8 mouse cellular contexts compared by ENCODE assay signal in the genomic region with DNA sequence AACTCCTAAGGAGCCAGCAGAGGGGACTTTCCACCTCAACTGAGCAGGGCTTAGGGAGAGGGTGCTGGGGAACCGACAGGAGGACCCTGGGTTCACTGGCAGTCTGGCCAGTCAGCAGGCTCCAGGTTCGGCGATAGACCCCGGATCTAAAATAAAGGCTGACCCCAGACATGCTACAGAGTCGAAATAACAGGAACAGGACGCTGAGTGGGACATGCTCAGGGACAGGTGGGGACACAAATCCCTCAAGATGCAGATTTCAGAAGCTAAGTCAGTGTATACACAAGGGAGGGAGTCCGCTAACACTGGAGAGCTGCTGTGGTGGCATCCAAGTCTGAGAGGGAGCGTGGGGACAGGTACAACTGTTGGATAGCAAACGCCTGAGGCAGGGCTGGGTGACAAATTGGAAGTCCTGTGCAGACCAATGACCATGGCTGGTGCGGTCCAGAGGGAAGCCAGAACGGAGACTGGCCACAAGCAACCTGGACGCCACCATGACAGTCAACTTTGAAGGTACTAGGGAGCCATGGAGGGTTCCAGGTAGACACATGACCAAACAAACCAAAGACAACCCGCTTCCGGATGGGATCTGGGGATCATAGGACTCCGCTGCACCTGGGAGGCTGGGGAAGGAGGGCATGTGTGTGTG. TPM values are rescaled to one million over a fixed set of nuclear protein-coding genes. Genes with fewer than 3 reads are reported as not detected.
DNase-seq lines count a peak whose midpoint lies in the region; ATAC-seq and TF ChIP-seq lines count a peak whose summit lies in the region.

No protein-coding gene starts in this region.

- H3K36me3 ChIP-seq in lung, postnatal 0 days (ENCODE audit: insufficient read depth, low read length) = no peaks in the 10 kb centered on the region
- no peaks in the 10 kb centered on the region for H3K36me3 ChIP-seq in intestine, postnatal 0 days (ENCODE audit: control insufficient read depth, insufficient read depth)
- no peaks in the 10 kb centered on the region for H3K36me3 ChIP-seq in neural tube, embryonic 15.5 days

- peaks cover 18% of the 10 kb centered on the region for H3K27me3 ChIP-seq in lung, postnatal 0 days (replicated peaks; ENCODE audit: insufficient read depth, low read length)
- H3K27me3 ChIP-seq in intestine, postnatal 0 days (replicated peaks; ENCODE audit: control insufficient read depth, insufficient read depth, low read length) = peaks cover 16% of the 10 kb centered on the region
- peaks cover 18% of the 10 kb centered on the region for H3K27me3 ChIP-seq in neural tube, embryonic 15.5 days (replicated peaks)

- peak overlapping the region; percentile 55; the same call in 1 of the 2 replicates for H3K27ac ChIP-seq in lung, postnatal 0 days (ENCODE audit: low read length)
- 0 out of 2 replicates have a peak overlapping the region, but pooled peaks have one; percentile 76 for H3K27ac ChIP-seq in intestine, postnatal 0 days (ENCODE audit: low read depth, low read length)
- H3K27ac ChIP-seq in neural tube, embryonic 15.5 days (replicated peaks) = peak overlapping the region; percentile 95

- peak overlapping the region; percentile 88 for H3K4me2 ChIP-seq in lung, postnatal 0 days (replicated peaks; ENCODE audit: low read depth, low read length)
- peak overlapping the region; percentile 70 for H3K4me2 ChIP-seq in intestine, postnatal 0 days (replicated peaks; ENCODE audit: low read depth)
- peak overlapping the region; percentile 95 for H3K4me2 ChIP-seq in neural tube, embryonic 15.5 days

- no peak for TF ChIP-seq CTCF in lung, postnatal 0 days (IDR thresholded peaks at IDR 0.05)
- no peak for TF ChIP-seq CTCF in intestine, postnatal 0 days (IDR thresholded peaks at IDR 0.05; ENCODE audit: low read depth)

- peak overlapping the region; percentile 54; the same call in 1 of the 2 replicates for H3K4me3 ChIP-seq in lung, postnatal 0 days (ENCODE audit: low read depth, low read length)
- H3K4me3 ChIP-seq in intestine, postnatal 0 days (ENCODE audit: low read depth, low read length) = peak overlapping the region; percentile 43
- H3K4me3 ChIP-seq in neural tube, embryonic 15.5 days (replicated peaks) = peak overlapping the region; percentile 58

- H3K9me3 ChIP-seq in lung, postnatal 0 days (ENCODE audit: low read length) = no peaks in the 10 kb centered on the region
- H3K9me3 ChIP-seq in intestine, postnatal 0 days (ENCODE audit: control insufficient read depth) = no peaks in the 10 kb centered on the region
- H3K9me3 ChIP-seq in neural tube, embryonic 15.5 days (replicated peaks) = no peaks in the 10 kb centered on the region

- no peak for ATAC-seq in lung, postnatal 0 days
- no peak for ATAC-seq in intestine, postnatal 0 days
- ATAC-seq in neural tube, embryonic 15.5 days (ENCODE audit: low FRiP score) = no peak

- no peak for TF ChIP-seq EP300 in lung, postnatal 0 days (IDR thresholded peaks at IDR 0.05)

- peaks cover 2% of the 10 kb centered on the region; the same call in 1 of the 2 replicates for H3K4me1 ChIP-seq in lung, postnatal 0 days (ENCODE audit: insufficient read depth, low read depth, low read length)
- no peaks in the 10 kb centered on the region for H3K4me1 ChIP-seq in intestine, postnatal 0 days (replicated peaks; ENCODE audit: control insufficient read depth, insufficient read depth, low read length)
- peaks cover 52% of the 10 kb centered on the region for H3K4me1 ChIP-seq in neural tube, embryonic 15.5 days

- H3K9ac ChIP-seq in lung, postnatal 0 days (replicated peaks; ENCODE audit: low read depth) = no peak overlapping the region
- H3K9ac ChIP-seq in intestine, postnatal 0 days (ENCODE audit: low read depth, low read length) = 0 out of 2 replicates have a peak overlapping the region, but pooled peaks have one; percentile 50
- peak overlapping the region; percentile 83 for H3K9ac ChIP-seq in neural tube, embryonic 15.5 days (replicated peaks)

- peak; percentile 47 for DNase-seq in cerebellum, adult 11-12 months
- no peak for DNase-seq in cerebellum, postnatal 36 days
- DNase-seq in lung, postnatal 0 days (ENCODE audit: low spot score) = no peak
- no peak for DNase-seq in lung, postnatal 14 days
- no peak for DNase-seq in thymus, postnatal 25 days
- DNase-seq in right cerebral cortex, postnatal 36 days (ENCODE audit: low spot score in 2 of 2) = no peak

- 56% methylated on average over 15 of the region's 15 CpGs for WGBS in lung, postnatal 0 days
- WGBS in intestine, postnatal 0 days = 60% methylated on average over 15 of the region's 15 CpGs
- 57% methylated on average over 15 of the region's 15 CpGs for WGBS in neural tube, embryonic 15.5 days

RNA-seq across cellular contexts. Expression of a gene that starts 5.7 kb away (rescaled TPM):
- not detected in 2 replicates for polyA plus RNA-seq in lung, postnatal 0 days (2015; fragmentation: Nextera tagmentation; extraction: Ambion mirVana)
- polyA plus RNA-seq in intestine, postnatal 0 days (2015; fragmentation: Nextera tagmentation; extraction: Ambion mirVana) = not detected in 2 replicates
- polyA plus RNA-seq in neural tube, embryonic 15.5 days (2015; fragmentation: Nextera tagmentation; extraction: Ambion mirVana) = not detected in 2 replicates

RNA-seq across cellular contexts. Expression of a gene that starts 30.3 kb away (rescaled TPM):
- polyA plus RNA-seq in lung, postnatal 0 days (2015; fragmentation: Nextera tagmentation; extraction: Ambion mirVana) = 25.6 and 29.6 TPM in 2 replicates
- polyA plus RNA-seq in intestine, postnatal 0 days (2015; fragmentation: Nextera tagmentation; extraction: Ambion mirVana) = 15.2 and 15.7 TPM in 2 replicates
- polyA plus RNA-seq in neural tube, embryonic 15.5 days (2015; fragmentation: Nextera tagmentation; extraction: Ambion mirVana) = 206 and 247 TPM in 2 replicates

RNA-seq across cellular contexts. Expression of a gene that starts 47.6 kb away (rescaled TPM):
- 3.5 and 3.8 TPM in 2 replicates for polyA plus RNA-seq in lung, postnatal 0 days (2015; fragmentation: Nextera tagmentation; extraction: Ambion mirVana)
- not detected in 2 replicates for polyA plus RNA-seq in intestine, postnatal 0 days (2015; fragmentation: Nextera tagmentation; extraction: Ambion mirVana)
- 0.95 and 1.4 TPM in 2 replicates for polyA plus RNA-seq in neural tube, embryonic 15.5 days (2015; fragmentation: Nextera tagmentation; extraction: Ambion mirVana)
